ENCODE assay signal across 9 mouse cellular contexts in genomic region chr1:60404848-60405247, GRCm38 (mm10). TPM values are rescaled to one million over a fixed set of nuclear protein-coding genes. Genes with fewer than 3 reads are reported as not detected.
DNase-seq lines count a peak whose midpoint lies in the region; TF ChIP-seq lines count a peak whose summit lies in the region.
"Had no signal": no experiment of that assay in that cellular context is flagged by ENCODE, and none has a peak within 500 bp of the region (broad histone marks: within the 10 kb centered on the region; RNA-seq: fewer than 3 reads in every experiment).

No protein-coding gene starts in this region.

- H3K4me3 ChIP-seq in left cerebral cortex, adult 2 months = no peak overlapping the region

- peak; percentile 3 for DNase-seq in adrenal gland, adult 2 months
- no peak for DNase-seq in adrenal gland, postnatal 10 days
- no peak for DNase-seq in left cerebral cortex, adult 2 months (ENCODE audit: extremely low spot score in 1 of 2, low spot score in 2 of 2)
- DNase-seq in left cerebral cortex, postnatal 14 days (ENCODE audit: low spot score in 2 of 2) = no peak
- peak; percentile 56 for DNase-seq in ZHBTc4 (ENCODE audit: low read depth, low spot score)
- peak; percentile 31 for DNase-seq in naive thymus-derived CD4-positive, alpha-beta T cell, adult 2 months (ENCODE audit: low read depth)
- DNase-seq in c-Kit-positive CD71-positive TER-119-positive erythroid progenitor cells, embryonic 14.5 days (ENCODE audit: low spot score) = no peak
- DNase-seq in gastrocnemius, adult 18-20 months (ENCODE audit: low spot score) = no peak
- DNase-seq: gastrocnemius, postnatal 14 days had no signal

- no peak overlapping the region for H3K27ac ChIP-seq in left cerebral cortex, adult 2 months

- TF ChIP-seq CTCF in left cerebral cortex, adult 2 months (IDR thresholded peaks at IDR 0.05) = peak; percentile 20

- intact Hi-C loops in left cerebral cortex, adult 2 months (cut with DNase I) = loop anchor here (5.0 kb wide), 4 partner anchors 43 to 457 kb away; partner anchors contain the start of gene Raph1
- intact Hi-C loops in left cerebral cortex, postnatal 14 days (cut with DNase I) = loop anchor here (5.0 kb wide), 1 partner anchor 457 kb away; no protein-coding TSS in a partner anchor

RNA-seq across cellular contexts. Expression of gene Abi2, which starts 4.6 kb away (rescaled TPM):
- 10 to 100 TPM; 34.1 to 34.5 TPM for total RNA-seq in adrenal gland, adult 2 months (2021)
- polyA plus RNA-seq in adrenal gland, adult 2 months (2012; rRNA removed) = 4.0 and 5.9 TPM in 2 replicates
- 10 to 100 TPM; 30.0 to 32.0 TPM for total RNA-seq in adrenal gland, postnatal 10 days (2021)
- total RNA-seq in left cerebral cortex, adult 2 months (2021) = 100 to 1,000 TPM; 352 to 374 TPM
- total RNA-seq in left cerebral cortex, postnatal 14 days (2021) = 100 to 1,000 TPM; 446 to 466 TPM
- 10 to 100 TPM in 1 of 2 experiments, 1 to 10 TPM in 1; 5.4 to 13.0 TPM for total RNA-seq in gastrocnemius, adult 18-20 months (2021)

Comparison
In these comparisons a context has a peak if more than half of its experiments do, and no peak if none do; other contexts are left out.
1. DNase-seq: peak in adrenal gland, adult 2 months (single experiment), ZHBTc4 (single experiment) and naive thymus-derived CD4-positive, alpha-beta T cell, adult 2 months (single experiment); none in adrenal gland, postnatal 10 days (single experiment), left cerebral cortex, adult 2 months (0 of 2), left cerebral cortex, postnatal 14 days (0 of 2), c-Kit-positive CD71-positive TER-119-positive erythroid progenitor cells, embryonic 14.5 days (single experiment) and gastrocnemius, adult 18-20 months (single experiment).
2. RNA of gene Abi2, which starts 4.6 kb away (total RNA-seq): 446 to 466 TPM in left cerebral cortex, postnatal 14 days and 352 to 374 TPM in left cerebral cortex, adult 2 months; 34.1 to 34.5 TPM in adrenal gland, adult 2 months, 30.0 to 32.0 TPM in adrenal gland, postnatal 10 days and 5.4 to 13.0 TPM in gastrocnemius, adult 18-20 months; every median in the first group is over 4 times any median in the second.